Comparison of ENCODE assay signal across 8 mouse cellular contexts in genomic region chr15:27466131-27467080, GRCm38 (mm10). TPM values are rescaled to one million over a fixed set of nuclear protein-coding genes. Genes with fewer than 3 reads are reported as not detected.
DNase-seq lines count a peak whose midpoint lies in the region; ATAC-seq and TF ChIP-seq lines count a peak whose summit lies in the region.

Ank (plus strand) TSS chr15:27466677.

- peak within 1 kb of the TSS; percentile 91 for H3K9ac ChIP-seq in hindbrain, postnatal 0 days (replicated peaks; ENCODE audit: low read length)

- peak within 1 kb of the TSS; percentile 99 for H3K4me3 ChIP-seq in cortical plate, adult 2 months (ENCODE audit: insufficient read depth, low read length)
- peak within 1 kb of the TSS; percentile 89 for H3K4me3 ChIP-seq in hindbrain, postnatal 0 days (ENCODE audit: low read length)

- ATAC-seq in activated CD4-positive, CD25-positive, alpha-beta regulatory T cell, adult 4 months: peak; percentile 89
- peak; percentile 93 for ATAC-seq in hindbrain, postnatal 0 days
- peak; percentile 85 for ATAC-seq in megakaryocyte, adult 5-6 weeks (ENCODE audit: poor library complexity, severe bottlenecking)

- no peaks in the 10 kb centered on the region for H3K9me3 ChIP-seq in hindbrain, postnatal 0 days (ENCODE audit: low read length)

- no peak for TF ChIP-seq CTCF in cortical plate, adult 2 months (IDR thresholded peaks at IDR 0.05; ENCODE audit: extremely low read depth, insufficient read depth, low read length)
- no peak for TF ChIP-seq CTCF in hindbrain, postnatal 0 days (IDR thresholded peaks at IDR 0.05; ENCODE audit: low read depth)

- no peaks in the 10 kb centered on the region for H3K36me3 ChIP-seq in hindbrain, postnatal 0 days (ENCODE audit: insufficient read depth, low read length)

- H3K27ac ChIP-seq in cortical plate, adult 2 months (ENCODE audit: insufficient read depth, low read length): peak within 1 kb of the TSS; percentile 100
- peak within 1 kb of the TSS; percentile 96 for H3K27ac ChIP-seq in hindbrain, postnatal 0 days

- H3K4me1 ChIP-seq in cortical plate, adult 2 months (ENCODE audit: control insufficient read depth, insufficient read depth, low read length): peaks cover 10% of the 10 kb centered on the region
- H3K4me1 ChIP-seq in hindbrain, postnatal 0 days (ENCODE audit: insufficient read depth, low read length): peaks cover 20% of the 10 kb centered on the region

- TF ChIP-seq POLR2A in cortical plate, adult 2 months (IDR thresholded peaks at IDR 0.05; ENCODE audit: extremely low read depth, insufficient read depth, low read length): no peak

- H3K27me3 ChIP-seq in hindbrain, postnatal 0 days (ENCODE audit: insufficient read depth, low read length): no peaks in the 10 kb centered on the region

- DNase-seq in gastrocnemius, postnatal 10 days: peak; percentile 86
- DNase-seq in hindbrain, postnatal 0 days (ENCODE audit: low spot score): peak; percentile 93
- peak; percentile 63 to 74 for DNase-seq in left cerebral cortex, adult 8-10 months (ENCODE audit: low spot score in 2 of 2)
- DNase-seq in retina, postnatal 7 days (ENCODE audit: low read depth, low spot score): peak; percentile 80
- peak; percentile 67 to 75 for DNase-seq in urinary bladder, adult 18-20 months (ENCODE audit: low spot score in 2 of 2)

- 1% methylated on average over 85 of the region's 120 CpGs for WGBS in hindbrain, postnatal 0 days

- H3K4me2 ChIP-seq in hindbrain, postnatal 0 days (ENCODE audit: low read depth, low read length): peak within 1 kb of the TSS; percentile 79

RNA-seq across cellular contexts. Expression of gene Ank, which starts in this region (rescaled TPM):
- 10 to 100 TPM; 11.4 to 12.1 TPM for polyA plus RNA-seq in activated CD4-positive, CD25-positive, alpha-beta regulatory T cell, adult 4 months (2017; shearing (Covaris generic))
- polyA plus RNA-seq in cortical plate, adult 2 months (2012; rRNA removed): 225 and 231 TPM in 2 replicates
- total RNA-seq in gastrocnemius, postnatal 10 days (2021): 10 to 100 TPM; 35.1 to 35.5 TPM
- total RNA-seq in hindbrain, postnatal 0 days (2014; rRNA removed): 28.8 and 31.1 TPM in 2 replicates
- 18.1 and 19.6 TPM in 2 replicates for polyA plus RNA-seq in hindbrain, postnatal 0 days (2015; fragmentation: Nextera tagmentation; extraction: Ambion mirVana)
- 100 to 1,000 TPM; 195 to 201 (median 197) TPM for total RNA-seq in left cerebral cortex, adult 8-10 months (2022)
- total RNA-seq in megakaryocyte, adult 5-6 weeks (2015): 44.6 and 46.5 TPM in 2 replicates
- 12.7 and 15.5 TPM in 2 replicates for total RNA-seq in megakaryocyte, adult 5-6 weeks (2017)

Comparison
In these comparisons a context has a peak if more than half of its experiments do, and no peak if none do; other contexts are left out.
1. Peak in every context shown above with its lines: DNase-seq, ATAC-seq, H3K4me3 ChIP-seq and H3K27ac ChIP-seq.
2. RNA of gene Ank (polyA plus RNA-seq): 225 to 231 TPM in cortical plate, adult 2 months; 18.1 to 19.6 TPM in hindbrain, postnatal 0 days and 11.4 to 12.1 TPM in activated CD4-positive, CD25-positive, alpha-beta regulatory T cell, adult 4 months; every median in the first group is over 10 times any median in the second.